Mouse (Mus musculus) liver, embryonic 12.5 days (tissue): ENCODE data around the gene Chchd6. TPM values are rescaled to one million over a fixed set of nuclear protein-coding genes. Genes with fewer than 3 reads are reported as not detected.

Experiments used
- ATAC-seq: fragments of 200-750 bp; cut with Nextera tagmentation; 2 replicates; pipeline ENCODE4 v1.8.0; 2017; ENCODE audit warnings: moderate number of reproducible peaks, mild to moderate bottlenecking, moderate library complexity
- H3K27ac ChIP-seq: fragments of 300-500 bp; sonication (generic); 2 replicates; pipeline ENCODE4 v1.5.1; 2016; ENCODE audit warnings: mild to moderate bottlenecking
- H3K27me3 ChIP-seq: fragments of 300-500 bp; sonication (generic); replicated peaks from 2 replicates; pipeline ENCODE4 v1.6.1; 2016; ENCODE audit warnings: mild to moderate bottlenecking, moderate library complexity
- H3K36me3 ChIP-seq: fragments of 300-500 bp; sonication (generic); 2 replicates; pipeline ENCODE4 v1.6.1; 2016; ENCODE audit warnings: mild to moderate bottlenecking, moderate library complexity
- H3K4me1 ChIP-seq: fragments of 300-500 bp; sonication (generic); 2 replicates; pipeline ENCODE4 v1.6.1; 2016
- H3K4me2 ChIP-seq: fragments of 300-500 bp; sonication (generic); 2 replicates; pipeline ENCODE4 v1.6.1; 2016; ENCODE audit warnings: mild to moderate bottlenecking, moderate library complexity
- H3K4me3 ChIP-seq: fragments of 300-500 bp; sonication (generic); 2 replicates; pipeline ENCODE4 v1.5.1; 2016; ENCODE audit warnings: mild to moderate bottlenecking, moderate library complexity
- H3K9ac ChIP-seq: fragments of 300-500 bp; sonication (generic); 2 replicates; pipeline ENCODE4 v1.6.1; 2016; ENCODE audit warnings: mild to moderate bottlenecking, moderate library complexity
- H3K9me3 ChIP-seq: fragments of 300-500 bp; sonication (generic); replicated peaks from 2 replicates; pipeline ENCODE4 v1.6.1; 2016; ENCODE audit warnings: mild to moderate bottlenecking, moderate library complexity
- WGBS: fragments of 180-500 bp; shearing (Covaris S2); methylation state at CpG from one replicate; pipeline ENCODE4 v1.1.7; 2016; ENCODE audit not compliant: insufficient replicate concordance; 5-methylcytosine and 5-hydroxymethylcytosine counted together
- polyA plus RNA-seq: library from polyadenylated mRNA; unstranded; fragments of >200 nt; fragmentation: Nextera tagmentation; extraction: Ambion mirVana; gene quantifications from 2 replicates; pipeline ENCODE4 v1.2.1, GENCODE M21; 2016

The Chchd6 gene
- polyA plus RNA-seq, 1 experiment from 2014 or later, result 27.7 TPM

- Histone ChIP-seq H3K9ac (no peak overlapping the region), H3K27ac (no peak overlapping the region), H3K4me3 (no peak overlapping the region), H3K36me3 (no peaks in the 10 kb centered on the region), H3K27me3 (no peaks in the 10 kb centered on the region), H3K4me1 (peaks cover 5% of the 10 kb centered on the region; the same call in 1 of the 2 replicates), H3K9me3 (no peaks in the 10 kb centered on the region), H3K4me2 (no peak overlapping the region)
- no peak for ATAC-seq
- 76% methylated on average over 6 of the region's 6 CpGs for WGBS
These were observed 43.0 kb downstream of the Chchd6 start for GRCm38 (mm10) chr6:89552321-89553011.

- no peak overlapping the region for H3K4me2 ChIP-seq
- no peak overlapping the region for H3K4me3 ChIP-seq
- H3K4me1 ChIP-seq, result no peaks in the 10 kb centered on the region
- H3K9me3 ChIP-seq, result no peaks in the 10 kb centered on the region
- H3K27ac ChIP-seq, result no peak overlapping the region
- H3K36me3 ChIP-seq, result no peaks in the 10 kb centered on the region
- no peak overlapping the region for H3K9ac ChIP-seq
- WGBS, result 51% methylated on average over 3 of the region's 3 CpGs
- no peak for ATAC-seq
- H3K27me3 ChIP-seq, result no peaks in the 10 kb centered on the region
These were observed 46.3 kb downstream of the Chchd6 start for GRCm38 (mm10) chr6:89549157-89549556.

- H3K9me3 ChIP-seq, result no peaks in the 10 kb centered on the region
- 61% methylated on average over 3 of the region's 3 CpGs for WGBS
- ATAC-seq, result no peak
- no peaks in the 10 kb centered on the region for H3K4me1 ChIP-seq
- H3K4me2 ChIP-seq, result no peak overlapping the region
- no peak overlapping the region for H3K27ac ChIP-seq
- H3K9ac ChIP-seq, result no peak overlapping the region
- H3K4me3 ChIP-seq, result no peak overlapping the region
- H3K27me3 ChIP-seq, result no peaks in the 10 kb centered on the region
- no peaks in the 10 kb centered on the region for H3K36me3 ChIP-seq
These were observed 47.5 kb downstream of the Chchd6 start for GRCm38 (mm10) chr6:89547951-89548350.

GRCm38 (mm10) chr6:89538102-89538751, 57.2 kb downstream of the Chchd6 start:
- Histone ChIP-seq H3K36me3 (no peaks in the 10 kb centered on the region), H3K9me3 (no peaks in the 10 kb centered on the region), H3K4me1 (peaks cover 11% of the 10 kb centered on the region), H3K9ac (no peak overlapping the region), H3K4me2 (no peak overlapping the region), H3K4me3 (no peak overlapping the region), H3K27me3 (no peaks in the 10 kb centered on the region), H3K27ac (no peak overlapping the region)
- WGBS, result 21% methylated on average over 1 of the region's 1 CpGs
- peak; percentile 67; the same call in 1 of the 2 replicates for ATAC-seq

GRCm38 (mm10) chr6:89535626-89536225, 59.7 kb downstream of the Chchd6 start:
- Histone ChIP-seq H3K9me3 (no peaks in the 10 kb centered on the region), H3K4me3 (no peak overlapping the region), H3K4me2 (no peak overlapping the region), H3K4me1 (peaks cover 11% of the 10 kb centered on the region), H3K36me3 (no peaks in the 10 kb centered on the region), H3K27me3 (no peaks in the 10 kb centered on the region), H3K27ac (no peak overlapping the region), H3K9ac (no peak overlapping the region)
- WGBS, result 59% methylated on average over 1 of the region's 1 CpGs
- no peak for ATAC-seq

- Histone ChIP-seq H3K27me3 (no peaks in the 10 kb centered on the region), H3K4me1 (no peaks in the 10 kb centered on the region), H3K4me3 (no peak overlapping the region), H3K36me3 (no peaks in the 10 kb centered on the region), H3K27ac (no peak overlapping the region), H3K9ac (no peak overlapping the region), H3K4me2 (no peak overlapping the region), H3K9me3 (no peaks in the 10 kb centered on the region)
- ATAC-seq, result no peak
- WGBS, result 60% methylated on average over 2 of the region's 2 CpGs
These were observed 70.7 kb downstream of the Chchd6 start for GRCm38 (mm10) chr6:89524766-89525165.

- Histone ChIP-seq H3K9me3 (no peaks in the 10 kb centered on the region), H3K36me3 (no peaks in the 10 kb centered on the region), H3K4me3 (no peak overlapping the region), H3K4me2 (no peak overlapping the region), H3K9ac (no peak overlapping the region), H3K4me1 (no peaks in the 10 kb centered on the region), H3K27me3 (no peaks in the 10 kb centered on the region), H3K27ac (no peak overlapping the region)
- no peak for ATAC-seq
These were observed 85.3 kb downstream of the Chchd6 start for GRCm38 (mm10) chr6:89510154-89510553.

- Histone ChIP-seq H3K9ac (no peak overlapping the region), H3K27me3 (no peaks in the 10 kb centered on the region), H3K36me3 (no peaks in the 10 kb centered on the region), H3K4me2 (no peak overlapping the region), H3K4me1 (no peaks in the 10 kb centered on the region), H3K9me3 (no peaks in the 10 kb centered on the region), H3K4me3 (no peak overlapping the region), H3K27ac (no peak overlapping the region)
- WGBS, result 41% methylated on average over 2 of the region's 2 CpGs
- ATAC-seq, result no peak
These were observed 86.7 kb downstream of the Chchd6 start for GRCm38 (mm10) chr6:89508725-89509124.

- Histone ChIP-seq H3K4me1 (no peaks in the 10 kb centered on the region), H3K27me3 (no peaks in the 10 kb centered on the region), H3K27ac (no peak overlapping the region), H3K4me3 (no peak overlapping the region), H3K9ac (no peak overlapping the region), H3K9me3 (no peaks in the 10 kb centered on the region), H3K36me3 (no peaks in the 10 kb centered on the region), H3K4me2 (no peak overlapping the region)
- no peak for ATAC-seq
These were observed 87.2 kb downstream of the Chchd6 start for GRCm38 (mm10) chr6:89508263-89508662.

- Histone ChIP-seq H3K27me3 (no peaks in the 10 kb centered on the region), H3K4me1 (no peaks in the 10 kb centered on the region), H3K9me3 (no peaks in the 10 kb centered on the region), H3K4me2 (no peak overlapping the region), H3K9ac (no peak overlapping the region), H3K4me3 (no peak overlapping the region), H3K27ac (no peak overlapping the region), H3K36me3 (no peaks in the 10 kb centered on the region)
- WGBS, result 94% methylated on average over 1 of the region's 1 CpGs
- no peak for ATAC-seq
These were observed 95.5 kb downstream of the Chchd6 start for GRCm38 (mm10) chr6:89499961-89500360.

- ATAC-seq, result no peak
- 57% methylated on average over 6 of the region's 6 CpGs for WGBS
These were observed 96.5 kb downstream of the Chchd6 start for GRCm38 (mm10) chr6:89498764-89499516.

GRCm38 (mm10) chr6:89496916-89497315, 98.5 kb downstream of the Chchd6 start:
- no peak for ATAC-seq
- Histone ChIP-seq H3K4me2 (no peak overlapping the region), H3K4me3 (no peak overlapping the region), H3K27me3 (no peaks in the 10 kb centered on the region), H3K4me1 (no peaks in the 10 kb centered on the region), H3K27ac (no peak overlapping the region), H3K9ac (no peak overlapping the region), H3K36me3 (no peaks in the 10 kb centered on the region), H3K9me3 (no peaks in the 10 kb centered on the region)
- WGBS, result 68% methylated on average over 1 of the region's 1 CpGs

More at GRCm38 (mm10) chr6:89498764-89499516, 96.5 kb downstream of the Chchd6 start:
- no peaks in the 10 kb centered on the region for H3K9me3 ChIP-seq
- H3K4me1 ChIP-seq, result no peaks in the 10 kb centered on the region
- H3K27me3 ChIP-seq, result no peaks in the 10 kb centered on the region
- no peak overlapping the region for H3K4me2 ChIP-seq
- H3K27ac ChIP-seq, result no peak overlapping the region
- H3K4me3 ChIP-seq, result no peak overlapping the region
- H3K9ac ChIP-seq, result no peak overlapping the region
- no peaks in the 10 kb centered on the region for H3K36me3 ChIP-seq
